Comparison of ENCODE assay signal across 10 mouse cellular contexts in genomic region chr10:99532697-99533119, GRCm38 (mm10).
DNase-seq lines count a peak whose midpoint lies in the region; ATAC-seq and TF ChIP-seq lines count a peak whose summit lies in the region.
"Had no signal": no experiment of that assay in that cellular context is flagged by ENCODE, and none has a peak within 500 bp of the region (broad histone marks: within the 10 kb centered on the region; RNA-seq: fewer than 3 reads in every experiment).

No protein-coding gene starts in this region.

- no peaks in the 10 kb centered on the region for H3K36me3 ChIP-seq in lung, postnatal 0 days (ENCODE audit: insufficient read depth, low read length)
- H3K36me3 ChIP-seq in neural tube, embryonic 12.5 days: no peaks in the 10 kb centered on the region
- H3K36me3 ChIP-seq: lung, embryonic 15.5 days had no signal

- peak; percentile 65 for DNase-seq in heart, adult 11 months
- DNase-seq in heart, adult 9 months (ENCODE audit: low spot score in 2 of 2): no peak
- DNase-seq in lung, postnatal 0 days (ENCODE audit: low spot score): no peak
- no peak for DNase-seq in lung, postnatal 25 days (ENCODE audit: low spot score)
- DNase-seq in fat pad, adult 2 months (ENCODE audit: extremely low read depth, low read depth, low spot score): peak; percentile 67
- DNase-seq in spleen, postnatal 36 days (ENCODE audit: low spot score in 2 of 2): no peak
- no peak for DNase-seq in heart, adult 8-10 months (ENCODE audit: low spot score)
- DNase-seq: layer of hippocampus, postnatal 36 days had no signal

- no peak for TF ChIP-seq EP300 in lung, postnatal 0 days (IDR thresholded peaks at IDR 0.05)

- no peak overlapping the region for H3K4me3 ChIP-seq in lung, postnatal 0 days (ENCODE audit: low read depth, low read length)
- no peak overlapping the region for H3K4me3 ChIP-seq in neural tube, embryonic 12.5 days
- H3K4me3 ChIP-seq: lung, embryonic 15.5 days had no signal

- no peak overlapping the region for H3K9ac ChIP-seq in lung, postnatal 0 days (replicated peaks; ENCODE audit: low read depth)
- H3K9ac ChIP-seq in neural tube, embryonic 12.5 days: no peak overlapping the region
- H3K9ac ChIP-seq: lung, embryonic 15.5 days had no signal

- peak; percentile 39 for TF ChIP-seq CTCF in lung, postnatal 0 days (IDR thresholded peaks at IDR 0.05)

- peaks cover 7% of the 10 kb centered on the region; the same call in 1 of the 2 replicates for H3K4me1 ChIP-seq in lung, postnatal 0 days (ENCODE audit: insufficient read depth, low read depth, low read length)
- H3K4me1 ChIP-seq in neural tube, embryonic 12.5 days: peaks cover 11% of the 10 kb centered on the region

- no peaks in the 10 kb centered on the region for H3K27me3 ChIP-seq in lung, postnatal 0 days (replicated peaks; ENCODE audit: insufficient read depth, low read length)
- H3K27me3 ChIP-seq in neural tube, embryonic 12.5 days (replicated peaks): no peaks in the 10 kb centered on the region
- H3K27me3 ChIP-seq: lung, embryonic 15.5 days had no signal

- no peak overlapping the region for H3K4me2 ChIP-seq in lung, postnatal 0 days (replicated peaks; ENCODE audit: low read depth, low read length)
- no peak overlapping the region for H3K4me2 ChIP-seq in neural tube, embryonic 12.5 days (replicated peaks)
- H3K4me2 ChIP-seq: lung, embryonic 15.5 days had no signal

- H3K27ac ChIP-seq in lung, postnatal 0 days (ENCODE audit: low read length): no peak overlapping the region
- H3K27ac ChIP-seq in neural tube, embryonic 12.5 days: no peak overlapping the region

- ATAC-seq in lung, postnatal 0 days: no peak
- ATAC-seq in neural tube, embryonic 12.5 days (ENCODE audit: low FRiP score, low read depth): peak; percentile 54

- H3K9me3 ChIP-seq in lung, postnatal 0 days (ENCODE audit: low read length): no peaks in the 10 kb centered on the region
- H3K9me3 ChIP-seq in neural tube, embryonic 12.5 days: no peaks in the 10 kb centered on the region
- H3K9me3 ChIP-seq: lung, embryonic 15.5 days had no signal

- 69% methylated on average over 3 of the region's 3 CpGs for WGBS in lung, postnatal 0 days
- 35% methylated on average over 3 of the region's 3 CpGs for WGBS in neural tube, embryonic 12.5 days

Comparison
In these comparisons a context has a peak if more than half of its experiments do, and no peak if none do; other contexts are left out.
1. DNase-seq: peak in heart, adult 11 months (single experiment) and fat pad, adult 2 months (single experiment); none in heart, adult 9 months (0 of 2), lung, postnatal 0 days (single experiment), lung, postnatal 25 days (single experiment), spleen, postnatal 36 days (0 of 2) and heart, adult 8-10 months (single experiment).